Mouse (Mus musculus) megakaryocyte, embryonic 14.5 days (primary cell): ENCODE data around the gene Wdfy4.

Experiments used
- FLI1 ChIP-seq: IDR thresholded peaks from 2 replicates; pipeline ENCODE4 v1.6.1; 2012; ENCODE audit warnings: low read length, inconsistent platforms, mixed read lengths
- GATA1 ChIP-seq: IDR thresholded peaks from 3 replicates; pipeline ENCODE4 v1.6.1; 2012; ENCODE audit warnings: mixed read lengths, low read length, inconsistent platforms, borderline replicate concordance

GRCm38 (mm10) chr14:32964742-32965141, 220.6 kb downstream of the Wdfy4 start:
- no peak for TF ChIP-seq GATA1
- no peak for TF ChIP-seq FLI1
